Mouse (Mus musculus) right cerebral cortex, adult 18-20 months (tissue): Measurements from ENCODE around the gene Pcdh17.

Experiments used
- DNase-seq: peaks from one replicate; pipeline ENCODE4 v3.0.0; 2022; ENCODE audit warnings: mixed read lengths

Gene Pcdh17

DNA sequence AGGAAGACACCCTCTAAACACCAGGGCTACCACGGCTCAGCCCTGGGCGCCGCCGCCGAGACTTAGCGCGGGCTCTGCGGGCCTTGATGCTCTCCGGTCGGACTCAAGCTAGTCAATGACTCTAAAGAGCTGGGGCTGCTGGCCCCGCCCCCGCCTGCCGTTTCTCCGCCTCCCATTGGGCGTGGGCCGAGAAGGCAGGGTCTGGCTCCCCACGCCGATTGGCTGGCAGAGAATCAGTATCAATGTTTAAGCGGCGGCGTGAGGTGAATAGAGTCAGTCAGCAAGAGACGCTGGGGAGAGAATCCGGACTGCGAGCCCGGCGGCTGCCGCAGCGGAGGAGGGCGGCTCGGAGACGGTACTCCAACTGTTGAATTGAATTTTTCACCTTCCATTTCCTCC is at the start of gene Pcdh17:
TSS of gene Pcdh17 (plus strand) at position 276 of the 399 bp plus-strand sequence.
- peak; percentile 98 for DNase-seq

DNA sequence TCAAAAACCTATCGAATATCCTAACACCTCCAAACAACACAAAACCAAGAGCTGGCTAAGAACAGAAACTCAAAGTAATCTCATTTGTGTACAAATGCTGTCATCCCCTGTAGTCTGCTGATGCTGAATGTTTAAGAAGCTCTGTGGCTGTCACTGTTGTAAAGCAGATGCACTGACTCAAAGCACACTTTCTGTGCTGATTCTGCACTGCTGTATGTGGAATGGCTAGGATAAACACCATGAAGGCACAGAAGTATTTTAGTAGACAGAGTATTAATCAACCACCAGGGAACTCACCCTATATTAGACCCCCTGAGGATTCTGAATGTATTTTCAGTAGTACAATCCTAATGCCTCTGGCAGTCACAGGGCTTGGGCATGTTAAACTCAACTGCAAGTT is 46.2 kb upstream of the Pcdh17 start:
- no peak for DNase-seq

DNA sequence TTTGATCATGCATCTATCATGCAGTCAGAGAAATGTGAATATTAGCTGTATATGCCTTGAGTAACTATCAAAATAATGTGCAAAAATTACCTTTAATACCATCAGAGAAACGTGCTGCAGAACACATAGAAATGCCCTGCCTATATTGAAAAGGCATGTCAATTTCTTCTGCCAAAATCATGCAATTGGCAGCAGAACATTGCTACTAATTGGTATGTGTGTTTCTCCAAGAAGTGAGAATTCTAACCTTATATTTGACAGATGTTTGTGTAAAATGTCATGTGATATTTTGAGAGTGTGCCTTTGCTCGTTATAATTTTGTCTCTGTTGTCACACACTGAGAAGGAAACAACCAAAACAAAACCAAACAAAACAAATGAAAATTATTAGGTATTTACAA is 18.6 kb upstream of the Pcdh17 start:
- DNase-seq, result no peak

DNA sequence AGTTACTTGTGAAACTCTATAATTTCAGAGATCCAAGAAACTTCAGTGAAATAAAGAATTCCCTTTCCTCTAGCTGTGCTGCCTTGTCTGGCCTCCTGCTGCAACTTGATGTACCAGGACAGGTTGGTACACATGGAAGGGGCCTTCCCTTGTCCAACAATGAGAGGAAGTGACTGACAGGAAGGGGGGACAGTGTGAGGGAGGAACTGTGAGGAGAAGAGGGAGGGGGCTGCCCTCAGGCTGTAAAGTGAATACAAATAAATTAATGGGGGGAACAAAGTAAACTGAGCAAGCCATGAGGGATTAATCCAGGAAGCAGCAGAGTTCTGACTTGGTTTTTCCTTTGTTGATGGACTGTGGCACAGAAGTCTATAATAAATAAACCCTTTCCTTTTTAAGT is 16.7 kb upstream of the Pcdh17 start:
- DNase-seq, result no peak

DNA sequence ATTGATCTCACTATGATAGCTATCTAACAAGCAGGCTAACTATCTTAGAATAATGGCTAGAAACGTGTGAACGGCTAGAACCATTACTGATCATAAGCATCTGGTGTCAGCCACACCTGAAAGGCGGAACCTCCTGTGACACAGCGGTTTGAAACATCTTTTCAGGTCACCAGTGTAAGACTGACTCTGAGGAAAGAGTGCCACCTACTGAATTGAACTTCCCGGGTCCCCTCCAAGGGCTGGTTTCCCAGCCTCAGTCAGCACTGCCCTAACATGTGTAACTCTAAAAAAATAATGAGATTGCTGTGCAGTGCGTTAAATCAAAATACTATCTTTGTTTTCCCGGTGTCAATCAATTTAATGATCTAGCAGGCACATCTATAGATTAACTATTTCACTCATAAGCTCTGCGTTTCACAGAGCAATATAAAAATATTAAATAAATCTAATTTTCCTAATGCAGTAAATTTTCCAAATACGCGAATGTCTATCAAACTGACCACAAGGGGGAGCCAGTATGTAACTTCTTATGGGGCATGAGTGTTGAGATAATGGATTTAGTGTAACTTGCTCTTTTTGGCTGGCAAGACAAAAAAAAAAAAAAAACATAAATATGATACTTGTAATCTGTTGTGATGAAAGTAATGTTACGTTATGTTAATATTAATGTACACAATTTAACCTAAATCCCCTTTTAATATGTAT is 5.1 kb upstream of the Pcdh17 start:
- no peak for DNase-seq

DNA sequence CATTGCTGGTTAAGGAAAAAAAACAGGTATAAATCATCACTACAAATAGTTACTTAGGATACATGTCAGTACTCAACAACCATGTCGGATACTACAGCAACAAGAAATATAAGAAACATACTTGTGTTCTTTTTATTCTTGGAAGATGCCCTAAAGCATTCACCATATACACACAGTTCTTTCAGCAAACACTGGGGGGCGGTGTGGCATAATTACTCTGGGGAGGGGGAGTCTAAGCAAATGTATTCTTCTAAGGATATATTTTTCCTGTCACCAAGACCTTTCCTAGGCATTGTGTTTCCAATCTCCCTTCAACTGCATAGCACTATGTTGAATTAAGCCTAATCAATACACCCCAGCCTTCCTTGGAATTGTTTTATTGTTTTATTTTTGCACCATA is 2.5 kb upstream of the Pcdh17 start:
- peak; percentile 20 for DNase-seq

DNA sequence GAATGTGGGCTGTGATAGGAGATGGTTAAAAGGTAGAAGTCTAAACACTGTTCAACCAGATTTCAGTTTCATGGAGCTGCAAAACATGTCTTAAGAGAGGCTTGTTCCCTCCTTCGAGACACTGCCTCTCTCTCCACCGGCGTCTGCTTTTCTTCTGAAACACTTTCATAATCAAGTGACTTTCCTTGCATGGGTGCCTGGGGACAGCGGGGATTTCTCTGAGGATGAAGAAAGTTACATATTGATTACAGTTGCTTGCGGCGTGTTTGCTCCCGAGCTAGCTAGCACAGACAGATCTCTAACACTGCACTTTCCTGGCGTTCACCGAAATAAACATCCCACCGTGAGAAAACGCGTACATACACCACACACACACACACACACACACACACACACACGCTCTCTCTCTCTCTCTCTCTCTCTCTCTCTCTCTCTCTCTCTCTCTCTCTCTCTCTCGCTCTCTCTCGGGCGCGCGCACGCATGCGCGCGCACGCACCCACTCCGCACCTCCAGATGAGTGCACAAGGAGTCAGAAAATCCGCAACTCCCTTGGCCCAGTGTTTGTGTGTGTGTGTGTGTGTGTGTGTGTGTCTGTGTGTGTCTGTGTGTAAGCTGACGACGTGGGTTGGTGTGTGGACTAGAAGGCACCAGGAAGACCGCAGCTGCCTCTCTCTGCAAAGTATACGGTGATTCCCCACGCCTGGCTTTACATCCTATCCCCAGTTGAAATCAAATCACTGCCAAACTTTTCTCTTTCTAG is 655 bp upstream of the Pcdh17 start:
- DNase-seq, result peak; percentile 23

DNA sequence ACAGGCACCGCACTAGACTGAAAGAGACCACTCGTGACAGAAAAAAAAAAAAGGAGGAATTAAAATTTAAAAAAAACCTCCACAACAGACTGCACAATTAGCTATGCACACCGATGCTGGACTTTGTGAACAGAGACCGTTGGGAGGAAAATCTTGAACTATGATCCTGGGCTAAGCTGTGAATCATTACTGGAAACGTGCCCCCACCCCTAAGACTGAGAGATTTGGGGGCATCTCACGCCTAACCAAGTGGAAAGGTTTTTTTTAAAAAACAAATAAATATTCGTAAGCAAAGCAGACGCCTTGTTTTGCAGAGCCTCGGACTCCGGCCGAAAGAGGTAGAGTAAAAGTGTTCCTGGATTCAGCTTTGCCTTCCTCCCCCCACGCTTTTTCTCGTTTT is 398 bp downstream of the Pcdh17 start:
- no peak for DNase-seq

DNA sequence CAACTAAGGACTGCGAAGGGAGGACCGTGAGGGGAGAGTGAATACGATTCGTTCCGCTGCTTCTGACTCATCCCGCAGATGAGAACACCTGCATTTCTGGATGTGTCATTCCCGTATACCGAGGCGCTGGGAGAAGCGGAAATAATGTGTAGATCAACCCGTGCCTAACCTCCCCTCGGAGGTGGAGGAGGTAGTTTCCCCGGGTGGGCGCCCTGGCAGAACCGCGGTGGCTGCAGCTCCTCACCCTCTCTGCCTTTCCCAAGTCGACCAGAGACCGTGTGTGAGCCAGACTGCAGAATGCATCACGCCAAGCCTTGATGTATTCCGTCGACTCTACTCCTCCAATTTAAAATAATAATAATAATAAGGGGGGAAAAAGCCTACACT is 906 bp downstream of the Pcdh17 start:
- DNase-seq, result peak; percentile 52

DNA sequence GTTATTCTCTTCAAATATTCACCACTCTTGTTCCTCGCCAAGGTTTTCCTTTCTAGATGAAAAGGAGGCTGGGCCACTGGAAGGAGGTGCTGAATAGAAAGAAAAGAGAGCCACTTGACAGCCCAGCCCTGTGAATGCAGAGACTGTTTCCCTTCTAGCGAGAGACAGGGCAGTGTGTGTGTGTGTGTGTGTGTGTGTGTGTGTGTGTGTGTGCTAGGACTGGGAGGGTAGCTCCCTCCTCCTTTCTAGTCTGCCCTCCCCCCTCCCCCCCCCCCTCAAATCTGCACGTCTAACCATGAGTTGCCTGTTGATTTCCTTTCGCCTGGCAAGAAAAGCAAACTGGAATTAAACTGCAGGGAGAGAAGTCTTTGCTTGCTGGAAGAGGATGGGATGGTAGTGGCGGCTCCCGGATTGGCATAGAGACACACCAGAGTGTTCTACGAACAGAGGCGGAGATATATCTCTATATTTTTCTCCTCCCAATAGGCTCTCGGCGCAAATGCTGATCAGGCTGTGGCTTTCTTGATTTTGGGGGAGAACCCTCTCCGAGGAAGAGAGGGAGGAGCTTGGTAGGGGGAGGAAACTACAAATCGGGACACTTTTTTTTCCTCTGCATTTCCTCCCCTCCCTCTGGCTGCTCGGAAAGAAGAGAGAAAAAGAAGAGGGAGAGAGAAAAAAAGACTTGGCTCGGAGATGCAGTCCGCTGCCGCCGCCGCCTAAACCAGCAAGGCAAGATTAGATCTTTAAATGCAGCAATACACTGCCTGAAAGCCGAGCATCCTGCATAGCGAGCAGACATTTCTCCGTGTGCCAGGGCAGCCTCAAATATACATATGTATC is 1.5 kb downstream of the Pcdh17 start:
- peak; percentile 56 for DNase-seq

DNA sequence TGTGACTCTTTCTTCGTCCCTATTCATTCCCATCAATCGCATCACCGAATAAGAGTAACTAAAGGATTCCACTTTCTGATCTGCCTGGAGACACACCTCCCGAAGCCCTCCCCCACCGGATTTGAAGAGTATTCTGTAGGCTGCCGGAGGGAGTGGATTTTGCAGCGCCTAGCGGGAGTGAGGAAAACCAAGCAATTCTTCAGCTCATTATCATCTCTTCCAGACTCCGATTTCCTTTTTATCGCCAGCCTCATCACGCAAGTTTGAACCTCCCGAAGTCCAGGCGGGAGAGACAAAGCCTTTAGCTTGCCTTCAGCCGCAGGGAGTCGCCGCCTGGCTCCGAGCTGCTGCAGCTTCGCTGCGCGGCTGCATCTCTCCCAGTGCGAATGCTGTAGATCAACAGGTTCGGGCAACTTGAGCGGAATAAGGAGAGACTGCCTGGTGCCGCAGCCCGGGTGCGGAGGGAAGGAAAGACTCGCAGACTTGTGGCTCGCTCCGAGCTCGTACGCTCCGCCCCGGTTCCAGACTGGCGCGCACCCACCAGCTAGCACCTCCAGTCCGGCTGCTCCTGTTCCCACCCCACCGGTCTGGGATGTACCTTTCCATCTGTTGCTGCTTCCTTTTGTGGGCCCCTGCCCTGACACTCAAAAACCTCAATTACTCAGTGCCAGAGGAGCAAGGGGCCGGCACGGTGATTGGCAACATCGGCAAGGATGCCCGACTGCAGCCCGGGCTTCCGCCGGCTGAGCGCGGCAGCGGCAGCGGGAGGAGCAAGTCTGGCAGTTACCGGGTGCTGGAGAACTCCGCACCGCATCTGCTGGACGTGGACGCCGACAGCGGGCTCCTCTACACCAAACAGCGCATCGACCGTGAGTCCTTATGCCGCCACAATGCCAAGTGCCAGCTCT is 2.4 kb downstream of the Pcdh17 start:
- DNase-seq, result peak; percentile 70

DNA sequence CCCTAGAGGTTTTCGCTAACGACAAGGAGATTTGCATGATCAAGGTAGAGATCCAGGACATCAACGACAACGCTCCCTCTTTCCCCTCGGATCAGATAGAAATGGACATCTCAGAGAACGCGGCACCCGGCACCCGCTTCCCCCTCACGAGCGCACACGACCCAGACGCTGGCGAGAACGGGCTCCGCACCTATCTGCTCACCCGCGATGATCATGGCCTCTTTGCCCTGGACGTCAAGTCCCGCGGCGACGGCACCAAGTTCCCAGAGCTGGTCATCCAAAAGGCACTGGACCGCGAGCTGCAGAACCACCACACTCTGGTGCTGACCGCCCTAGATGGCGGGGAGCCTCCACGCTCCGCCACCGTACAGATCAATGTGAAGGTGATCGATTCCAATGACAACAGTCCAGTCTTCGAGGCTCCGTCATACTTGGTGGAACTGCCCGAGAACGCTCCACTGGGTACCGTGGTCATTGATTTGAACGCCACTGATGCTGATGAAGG is 3.1 kb downstream of the Pcdh17 start:
- DNase-seq, result peak; percentile 22

DNA sequence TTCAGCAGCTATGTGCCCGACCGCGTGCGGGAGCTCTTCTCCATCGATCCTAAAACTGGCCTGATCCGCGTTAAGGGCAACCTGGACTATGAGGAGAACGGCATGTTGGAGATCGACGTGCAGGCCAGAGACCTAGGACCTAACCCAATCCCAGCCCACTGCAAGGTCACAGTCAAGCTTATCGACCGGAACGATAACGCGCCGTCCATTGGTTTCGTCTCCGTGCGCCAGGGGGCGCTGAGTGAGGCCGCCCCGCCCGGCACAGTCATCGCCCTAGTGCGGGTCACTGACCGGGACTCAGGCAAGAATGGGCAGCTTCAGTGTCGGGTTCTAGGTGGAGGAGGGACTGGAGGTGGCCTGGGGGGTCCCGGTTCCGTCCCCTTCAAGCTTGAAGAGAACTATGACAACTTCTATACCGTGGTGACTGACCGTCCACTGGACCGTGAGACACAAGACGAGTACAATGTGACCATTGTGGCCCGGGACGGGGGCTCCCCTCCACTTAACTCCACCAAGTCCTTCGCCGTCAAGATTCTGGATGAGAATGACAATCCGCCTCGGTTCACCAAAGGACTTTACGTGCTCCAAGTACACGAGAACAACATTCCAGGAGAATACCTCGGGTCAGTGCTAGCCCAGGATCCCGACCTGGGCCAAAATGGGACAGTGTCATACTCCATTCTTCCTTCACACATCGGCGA is 3.7 kb downstream of the Pcdh17 start:
- peak; percentile 55 for DNase-seq

DNA sequence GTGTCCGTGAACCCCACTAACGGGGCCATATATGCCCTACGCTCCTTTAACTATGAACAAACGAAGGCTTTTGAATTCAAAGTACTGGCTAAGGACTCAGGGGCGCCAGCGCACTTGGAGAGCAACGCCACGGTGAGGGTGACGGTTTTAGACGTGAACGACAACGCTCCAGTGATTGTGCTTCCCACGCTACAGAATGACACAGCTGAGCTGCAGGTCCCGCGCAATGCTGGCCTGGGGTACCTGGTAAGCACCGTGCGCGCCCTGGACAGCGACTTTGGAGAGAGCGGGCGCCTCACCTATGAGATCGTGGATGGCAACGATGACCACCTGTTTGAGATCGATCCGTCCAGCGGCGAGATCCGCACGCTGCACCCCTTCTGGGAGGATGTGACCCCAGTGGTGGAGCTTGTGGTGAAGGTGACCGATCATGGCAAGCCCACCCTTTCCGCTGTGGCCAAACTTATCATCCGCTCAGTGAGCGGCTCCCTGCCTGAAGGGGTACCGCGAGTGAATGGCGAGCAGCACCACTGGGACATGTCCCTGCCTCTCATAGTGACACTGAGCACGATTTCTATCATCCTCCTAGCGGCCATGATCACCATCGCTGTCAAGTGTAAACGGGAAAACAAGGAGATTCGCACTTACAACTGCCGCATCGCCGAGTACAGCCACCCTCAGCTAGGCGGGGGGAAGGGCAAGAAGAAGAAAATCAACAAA is 4.5 kb downstream of the Pcdh17 start:
- peak; percentile 15 for DNase-seq

DNA sequence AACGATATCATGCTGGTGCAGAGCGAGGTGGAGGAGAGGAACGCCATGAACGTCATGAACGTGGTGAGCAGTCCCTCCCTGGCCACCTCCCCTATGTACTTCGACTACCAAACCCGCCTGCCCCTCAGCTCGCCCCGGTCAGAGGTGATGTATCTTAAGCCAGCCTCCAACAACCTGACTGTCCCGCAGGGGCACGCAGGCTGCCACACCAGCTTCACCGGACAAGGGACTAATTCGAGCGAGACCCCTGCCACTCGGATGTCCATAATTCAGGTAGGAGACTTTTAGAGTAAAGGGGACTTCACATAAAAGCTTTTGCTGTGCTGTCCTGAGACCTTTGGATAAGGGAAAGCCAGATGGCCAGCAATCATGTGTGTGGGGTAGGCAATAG is 5.0 kb downstream of the Pcdh17 start:
- peak; percentile 30 for DNase-seq

DNA sequence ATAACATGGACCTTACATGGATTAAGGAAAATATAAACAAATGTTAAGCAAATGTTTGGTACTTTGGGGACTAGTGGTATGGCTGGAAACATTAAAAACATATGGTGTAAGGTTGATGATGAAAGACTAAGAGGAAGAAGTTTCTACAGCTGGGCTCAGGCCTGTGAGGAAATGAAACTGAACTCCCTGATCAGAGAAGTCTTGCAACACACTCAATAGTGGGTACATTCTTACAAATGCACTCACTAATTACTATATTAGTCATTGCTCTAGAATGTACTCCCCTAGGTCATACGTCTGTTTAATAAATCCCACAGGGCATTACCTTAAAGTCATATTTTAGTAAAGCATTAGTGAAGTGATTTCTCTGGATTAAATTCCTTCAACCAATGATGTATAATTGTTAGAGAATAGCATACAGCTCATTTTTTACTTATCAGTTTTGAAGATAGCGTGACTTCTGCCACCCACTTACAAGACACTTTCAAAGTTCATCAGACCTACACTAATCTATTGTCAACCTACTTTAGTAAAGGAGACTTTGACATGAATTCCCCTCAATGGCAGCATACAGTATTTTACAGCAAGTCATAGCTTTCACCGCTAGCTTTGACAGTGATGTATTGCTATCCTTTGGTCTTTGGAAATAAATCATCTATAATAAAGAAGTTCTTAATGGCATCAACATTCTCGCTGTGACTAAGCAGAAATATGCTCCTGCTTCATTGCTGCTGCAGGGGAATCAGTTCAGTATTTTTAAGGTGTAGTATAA is 10.9 kb downstream of the Pcdh17 start:
- no peak for DNase-seq

DNA sequence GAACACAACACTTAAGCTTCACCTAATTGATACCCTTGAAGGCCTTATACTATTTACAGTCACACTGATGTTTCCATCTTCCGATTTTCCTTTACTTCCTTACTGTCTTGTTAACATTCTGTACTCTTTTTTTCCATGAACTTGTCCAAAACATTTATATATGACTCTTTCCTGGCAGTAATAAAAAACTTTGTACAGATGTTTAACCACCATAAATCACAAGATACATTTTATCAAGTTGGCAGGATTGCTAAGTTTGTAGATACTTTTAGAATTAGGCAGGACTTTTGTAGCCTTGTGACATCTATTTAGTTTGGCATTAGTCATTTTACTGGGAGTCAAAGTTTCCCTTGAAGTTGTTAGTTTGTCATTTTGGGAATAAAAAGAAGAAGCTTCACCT is 32.1 kb downstream of the Pcdh17 start:
- no peak for DNase-seq

DNA sequence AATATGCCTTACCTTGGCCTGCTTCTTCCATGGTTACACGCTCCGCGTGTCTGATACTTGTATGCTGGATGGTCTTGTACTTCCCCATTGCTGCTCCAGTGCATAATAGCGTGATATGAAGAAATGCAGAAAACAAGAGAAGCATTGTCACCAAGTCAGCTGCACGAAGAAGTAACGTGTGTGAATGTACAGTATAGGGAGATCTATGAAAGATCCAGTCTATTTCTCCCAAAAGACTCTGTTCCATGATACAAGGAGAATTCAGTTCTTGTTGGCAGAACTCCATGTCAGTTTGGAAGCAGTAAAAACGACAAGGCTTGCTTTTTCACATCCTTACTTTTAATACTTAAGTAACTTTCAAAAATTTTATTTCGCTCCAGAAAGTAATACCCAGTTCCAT is 33.0 kb downstream of the Pcdh17 start:
- DNase-seq, result no peak

DNA sequence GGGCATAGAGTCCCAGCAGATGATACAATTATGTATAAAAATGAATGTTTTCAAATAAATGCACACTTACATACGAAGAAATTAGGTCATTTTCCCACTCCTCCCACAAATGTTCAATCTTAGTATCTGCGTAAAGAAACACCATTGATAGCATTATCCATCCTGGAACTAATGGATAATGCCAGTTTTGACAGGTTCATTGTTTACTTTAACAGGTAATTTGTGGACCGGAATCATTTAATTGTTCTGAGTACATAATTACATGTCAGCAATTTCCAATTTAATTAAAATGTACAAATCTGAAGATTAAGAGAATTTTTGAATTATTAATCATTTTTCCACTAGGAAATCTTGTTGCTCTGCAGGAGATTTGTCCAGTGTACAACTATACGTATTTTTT is 33.5 kb downstream of the Pcdh17 start:
- no peak for DNase-seq

DNA sequence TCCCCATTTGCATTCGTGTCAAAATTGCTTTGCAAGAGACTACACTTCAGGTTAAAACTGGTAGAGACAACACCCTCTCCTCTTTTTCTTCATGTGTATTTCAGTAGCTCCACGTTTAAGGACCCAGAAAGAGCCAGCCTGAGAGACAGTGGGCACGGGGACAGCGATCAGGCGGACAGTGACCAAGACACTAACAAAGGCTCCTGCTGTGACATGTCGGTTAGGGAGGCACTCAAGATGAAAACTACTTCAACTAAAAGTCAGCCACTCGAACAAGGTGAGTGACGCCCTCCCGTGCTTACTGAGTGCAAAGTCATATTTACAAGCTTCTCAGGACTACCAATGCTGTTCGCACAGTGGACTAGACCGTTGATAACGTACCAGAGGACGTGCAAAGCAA is 34.0 kb downstream of the Pcdh17 start:
- DNase-seq, result no peak
